Mouse (Mus musculus) lung, postnatal 0 days (tissue): ENCODE measurements around the gene Btf3l4. TPM values are rescaled to one million over a fixed set of nuclear protein-coding genes. Genes with fewer than 3 reads are reported as not detected.

Experiments
- ATAC-seq: fragments of 200-750 bp; cut with Nextera tagmentation; 2 replicates; pipeline ENCODE4 v1.8.0; 2017; ENCODE audit warnings: moderate library complexity
- DNase-seq: peaks from one replicate; pipeline ENCODE4 v3.0.0-alpha.2; 2016; ENCODE audit warnings: low spot score
- H3K27ac ChIP-seq: fragments of 300-500 bp; sonication (generic); 2 replicates; pipeline ENCODE4 v1.5.1; 2014; ENCODE audit warnings: antibody characterized with exemption, mild to moderate bottlenecking, low read length, mixed read lengths
- H3K27me3 ChIP-seq: fragments of 300-500 bp; sonication (generic); replicated peaks from 2 replicates; pipeline ENCODE4 v1.6.1; 2014; ENCODE audit warnings: low read length, mixed read lengths; ENCODE audit not compliant: insufficient read depth
- H3K36me3 ChIP-seq: fragments of 300-500 bp; sonication (generic); 2 replicates; pipeline ENCODE4 v1.6.1; 2014; ENCODE audit warnings: low read length, mixed read lengths; ENCODE audit not compliant: insufficient read depth
- H3K4me1 ChIP-seq: fragments of 300-500 bp; sonication (generic); 2 replicates; pipeline ENCODE4 v1.6.1; 2014; ENCODE audit warnings: antibody characterized with exemption, low read depth, low read length, mixed read lengths; ENCODE audit not compliant: insufficient read depth
- H3K4me2 ChIP-seq: fragments of 300-500 bp; sonication (generic); replicated peaks from 2 replicates; pipeline ENCODE4 v1.6.1; 2014; ENCODE audit warnings: low read depth, mild to moderate bottlenecking, low read length, moderate library complexity, mixed read lengths
- H3K4me3 ChIP-seq: fragments of 300-500 bp; sonication (generic); 2 replicates; pipeline ENCODE4 v1.5.1; 2014; ENCODE audit warnings: low read depth, low read length
- H3K9ac ChIP-seq: fragments of 300-500 bp; sonication (generic); replicated peaks from 2 replicates; pipeline ENCODE4 v1.6.1; 2014; ENCODE audit warnings: low read depth, mild to moderate bottlenecking
- H3K9me3 ChIP-seq: fragments of 300-500 bp; sonication (generic); 2 replicates; pipeline ENCODE4 v1.6.1; 2016; ENCODE audit warnings: low read length, mixed read lengths
- CTCF ChIP-seq: IDR thresholded peaks from 2 replicates; pipeline ENCODE4 v1.5.1; 2016; ENCODE audit warnings: antibody characterized with exemption, mild to moderate bottlenecking
- EP300 ChIP-seq: IDR thresholded peaks from 2 replicates; pipeline ENCODE4 v1.6.1; 2016; ENCODE audit warnings: antibody characterized with exemption, mild to moderate bottlenecking, control low read depth
- WGBS: fragments of 180-500 bp; shearing (Covaris S2); extraction: QIAGEN DNeasy Blood & Tissue Kit; methylation state at CpG from one replicate; pipeline ENCODE4 v1.1.7; 2014; 5-methylcytosine and 5-hydroxymethylcytosine counted together
- polyA plus RNA-seq: library from polyadenylated mRNA; unstranded; fragments of >200 nt; fragmentation: Nextera tagmentation; extraction: Ambion mirVana; gene quantifications from 2 replicates; pipeline ENCODE4 v1.2.1, GENCODE M21; 2015

The Btf3l4 gene
- 106 and 111 TPM in 2 replicates for polyA plus RNA-seq

- under 1% methylated on average over 55 of the region's 73 CpGs for WGBS
- Histone ChIP-seq H3K9ac (peak within 1 kb of the TSS; percentile 97), H3K27me3 (no peaks in the 10 kb centered on the region), H3K27ac (peak within 1 kb of the TSS; percentile 95), H3K4me1 (peaks cover 13% of the 10 kb centered on the region; the same call in 1 of the 2 replicates), H3K4me3 (peak within 1 kb of the TSS; percentile 100), H3K36me3 (no peaks in the 10 kb centered on the region), H3K9me3 (no peaks in the 10 kb centered on the region), H3K4me2 (peak within 1 kb of the TSS; percentile 78)
- ATAC-seq (peak; percentile 96), DNase-seq (peak; percentile 97)
- TF ChIP-seq CTCF, result no peak
Measured at GRCm38 (mm10) chr4:108832916-108833827, at the start of gene Btf3l4. Gene Btf3l4, minus strand, starts transcription at chr4:108833614.

- no peak for TF ChIP-seq EP300
- TF ChIP-seq CTCF, result no peak
- H3K9ac ChIP-seq, result peak within 1 kb of the TSS; percentile 26; the same call in 1 of the 2 replicates
- H3K36me3 ChIP-seq, result no peaks in the 10 kb centered on the region
- WGBS, result 3% methylated on average over 46 of the region's 46 CpGs
- no peaks in the 10 kb centered on the region for H3K9me3 ChIP-seq
- H3K27ac ChIP-seq, result no peak within 1 kb of the TSS
- no peaks in the 10 kb centered on the region for H3K4me1 ChIP-seq
- H3K4me3 ChIP-seq, result peak within 1 kb of the TSS; percentile 38
- H3K4me2 ChIP-seq, result peak within 1 kb of the TSS; percentile 87
- DNase-seq (peak; percentile 56), ATAC-seq (peak; percentile 90)
- H3K27me3 ChIP-seq, result no peaks in the 10 kb centered on the region
Measured at GRCm38 (mm10) chr4:108878963-108879822, 45.8 kb upstream of the Btf3l4 start, which contains the start of gene Rab3b. Gene Rab3b, plus strand, starts transcription at chr4:108879063.

- no peak overlapping the region for H3K4me3 ChIP-seq
- H3K4me1 ChIP-seq, result no peaks in the 10 kb centered on the region
- TF ChIP-seq CTCF (no peak), EP300 (no peak)
- H3K9me3 ChIP-seq, result no peaks in the 10 kb centered on the region
- DNase-seq, result no peak
- ATAC-seq, result no peak
- 77% methylated on average over 6 of the region's 6 CpGs for WGBS
- H3K27me3 ChIP-seq, result no peaks in the 10 kb centered on the region
- H3K9ac ChIP-seq, result no peak overlapping the region
- no peaks in the 10 kb centered on the region for H3K36me3 ChIP-seq
- no peak overlapping the region for H3K27ac ChIP-seq
- no peak overlapping the region for H3K4me2 ChIP-seq
Measured at GRCm38 (mm10) chr4:108877901-108878300, 44.5 kb upstream of the Btf3l4 start.

GRCm38 (mm10) chr4:108873746-108874145 is 40.3 kb upstream of the Btf3l4 start:
- H3K4me3 ChIP-seq, result no peak overlapping the region
- H3K36me3 ChIP-seq, result no peaks in the 10 kb centered on the region
- H3K9me3 ChIP-seq, result no peaks in the 10 kb centered on the region
- DNase-seq, result no peak
- no peak overlapping the region for H3K27ac ChIP-seq
- TF ChIP-seq EP300 (no peak), CTCF (no peak)
- no peak for ATAC-seq
- H3K4me2 ChIP-seq, result no peak overlapping the region
- H3K9ac ChIP-seq, result no peak overlapping the region
- H3K27me3 ChIP-seq, result no peaks in the 10 kb centered on the region
- H3K4me1 ChIP-seq, result no peaks in the 10 kb centered on the region
- WGBS, result 84% methylated on average over 5 of the region's 5 CpGs

- Histone ChIP-seq H3K4me2 (no peak overlapping the region), H3K4me3 (no peak overlapping the region), H3K27me3 (no peaks in the 10 kb centered on the region), H3K36me3 (no peaks in the 10 kb centered on the region), H3K9ac (no peak overlapping the region), H3K27ac (no peak overlapping the region), H3K9me3 (no peaks in the 10 kb centered on the region), H3K4me1 (no peaks in the 10 kb centered on the region)
- ATAC-seq, result peak; percentile 70
- 35% methylated on average over 10 of the region's 10 CpGs for WGBS
- TF ChIP-seq CTCF (peak; percentile 97), EP300 (no peak)
- peak; percentile 89 for DNase-seq
Measured at GRCm38 (mm10) chr4:108869730-108870374, 36.4 kb upstream of the Btf3l4 start.

GRCm38 (mm10) chr4:108866806-108867205 is 33.4 kb upstream of the Btf3l4 start:
- no peaks in the 10 kb centered on the region for H3K9me3 ChIP-seq
- 78% methylated on average over 7 of the region's 7 CpGs for WGBS
- DNase-seq, result no peak

More at GRCm38 (mm10) chr4:108866806-108867205, 33.4 kb upstream of the Btf3l4 start:
- Histone ChIP-seq H3K4me1 (no peaks in the 10 kb centered on the region), H3K4me2 (no peak overlapping the region), H3K27ac (no peak overlapping the region), H3K4me3 (no peak overlapping the region), H3K36me3 (no peaks in the 10 kb centered on the region), H3K27me3 (no peaks in the 10 kb centered on the region), H3K9ac (no peak overlapping the region)
- TF ChIP-seq EP300 (no peak), CTCF (no peak)
- no peak for ATAC-seq
